Mouse (Mus musculus): ENCODE measurements at regions not wholly inside any gene's neighbourhood (a gene's known extent, or its start where the extent isn't known, plus 50 kb on each side); places are given as distances from the start of the nearest gene placed in this dataset.

GRCm38 (mm10) chr11:109032729-109033128 lies 111.4 kb downstream of the E030025P04Rik start:
- H3K4me1 ChIP-seq: no peaks in the 10 kb centered on the region
- DNase-seq (ENCODE audit: low spot score): no peak
- H3K4me3 ChIP-seq: no peak overlapping the region
- H3K27ac ChIP-seq: no peak overlapping the region
- WGBS: 64% methylated on average over 6 of the region's 6 CpGs
- H3K36me3 ChIP-seq: no peaks in the 10 kb centered on the region
- H3K9me3 ChIP-seq: no peaks in the 10 kb centered on the region
- peaks cover 16% of the 10 kb centered on the region for H3K27me3 ChIP-seq (ENCODE audit: insufficient read depth, poor library complexity, severe bottlenecking)

DNA sequence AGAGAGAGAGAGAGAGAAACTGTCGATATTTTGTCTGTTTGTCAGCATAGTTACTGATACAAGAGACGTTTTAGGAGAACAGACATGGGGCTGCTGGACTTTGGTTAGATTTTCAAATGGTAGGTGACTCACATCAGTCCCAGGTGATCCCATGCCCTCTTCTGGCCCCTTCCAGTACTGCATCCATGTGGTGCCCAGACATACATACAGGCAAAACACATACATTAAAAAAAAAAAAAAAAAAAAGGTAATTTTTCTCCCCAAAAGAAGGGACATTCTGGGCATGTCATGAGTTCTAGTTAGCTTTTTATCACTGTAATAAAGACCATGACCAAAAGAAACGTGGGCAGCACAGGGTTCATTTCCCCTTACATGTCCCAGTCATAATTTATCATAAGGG lies 110.3 kb downstream of the Axin2 start:
- Histone ChIP-seq H3K36me3 (no peaks in the 10 kb centered on the region), H3K4me1 (no peaks in the 10 kb centered on the region), H3K9me3 (no peaks in the 10 kb centered on the region), H3K27me3 (ENCODE audit: insufficient read depth, poor library complexity, severe bottlenecking) (peaks cover 13% of the 10 kb centered on the region), H3K27ac (no peak overlapping the region), H3K4me3 (no peak overlapping the region)
- 29% methylated on average over 3 of the region's 3 CpGs for WGBS
- no peak for DNase-seq (ENCODE audit: low spot score)

GRCm38 (mm10) chr11:109029894-109030293 lies 109.7 kb downstream of the Axin2 start:
- Histone ChIP-seq H3K36me3 (no peaks in the 10 kb centered on the region), H3K9me3 (no peaks in the 10 kb centered on the region), H3K4me1 (no peaks in the 10 kb centered on the region), H3K27ac (no peak overlapping the region), H3K27me3 (ENCODE audit: insufficient read depth, poor library complexity, severe bottlenecking) (peaks cover 13% of the 10 kb centered on the region), H3K4me3 (no peak overlapping the region)
- WGBS: 58% methylated on average over 7 of the region's 7 CpGs
- no peak for DNase-seq (ENCODE audit: low spot score)

DNA sequence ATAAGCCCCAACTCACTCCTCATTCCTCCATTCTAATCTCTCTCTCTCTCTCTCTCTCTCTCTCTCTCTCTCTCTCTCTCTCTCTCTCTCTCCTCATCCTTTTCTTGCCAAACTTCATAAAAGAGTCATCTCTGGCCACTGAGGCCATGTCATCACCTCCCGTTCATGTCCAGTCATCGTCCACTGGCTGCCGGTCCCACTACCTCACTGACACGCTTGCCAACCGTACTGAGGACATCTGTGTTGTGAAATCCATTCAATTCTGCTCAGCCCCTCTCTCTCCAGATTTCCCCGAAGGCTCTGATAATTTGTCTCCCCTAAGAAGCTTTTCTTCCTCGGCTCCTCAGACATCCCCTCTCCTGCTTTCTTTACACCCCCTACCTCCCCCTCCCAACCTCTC lies 94.7 kb downstream of the Axin2 start:
- DNase-seq (ENCODE audit: low spot score): no peak
- peaks cover 9% of the 10 kb centered on the region for H3K4me1 ChIP-seq
- 38% methylated on average over 7 of the region's 7 CpGs for WGBS
- H3K27ac ChIP-seq: no peak overlapping the region
- no peaks in the 10 kb centered on the region for H3K36me3 ChIP-seq
- no peak overlapping the region for H3K4me3 ChIP-seq
- H3K9me3 ChIP-seq: no peaks in the 10 kb centered on the region
- H3K27me3 ChIP-seq (ENCODE audit: insufficient read depth, poor library complexity, severe bottlenecking): no peaks in the 10 kb centered on the region

DNA sequence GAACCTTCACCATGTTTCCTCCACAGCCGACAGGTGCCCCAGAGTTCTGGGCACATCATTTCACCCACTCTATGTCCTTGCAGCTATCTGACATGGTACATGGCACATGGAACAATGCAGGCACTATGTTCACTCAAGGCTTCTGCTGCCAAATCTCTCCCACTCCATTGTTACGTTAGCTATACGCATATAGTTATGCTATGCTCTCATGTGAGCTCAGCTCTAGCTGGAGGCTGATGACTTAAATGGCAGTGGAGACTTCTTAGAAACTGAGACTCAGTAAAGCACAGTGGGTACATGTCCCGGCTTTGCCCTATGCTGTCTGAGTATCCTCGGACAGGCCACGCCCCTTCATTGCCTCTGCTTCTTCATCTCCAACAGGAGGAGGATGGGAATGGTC lies 91.0 kb downstream of the Axin2 start:
- no peaks in the 10 kb centered on the region for H3K36me3 ChIP-seq
- WGBS: 90% methylated on average over 6 of the region's 6 CpGs
- no peaks in the 10 kb centered on the region for H3K27me3 ChIP-seq (ENCODE audit: insufficient read depth, poor library complexity, severe bottlenecking)
- no peaks in the 10 kb centered on the region for H3K9me3 ChIP-seq
- H3K4me3 ChIP-seq: no peak overlapping the region
- peaks cover 9% of the 10 kb centered on the region for H3K4me1 ChIP-seq
- no peak overlapping the region for H3K27ac ChIP-seq
- no peak for DNase-seq (ENCODE audit: low spot score)

- Histone ChIP-seq H3K9me3 (no peaks in the 10 kb centered on the region; the same call in 1 of the 2 replicates), H3K4me1 (no peaks in the 10 kb centered on the region), H3K4me3 (no peak overlapping the region), H3K27me3 (ENCODE audit: insufficient read depth, poor library complexity, severe bottlenecking) (no peaks in the 10 kb centered on the region), H3K36me3 (no peaks in the 10 kb centered on the region), H3K27ac (no peak overlapping the region)
- no peak for DNase-seq (ENCODE audit: low spot score)
- 64% methylated on average over 2 of the region's 2 CpGs for WGBS
Measured at GRCm38 (mm10) chr11:109008872-109009271, 88.7 kb downstream of the Axin2 start.

DNA sequence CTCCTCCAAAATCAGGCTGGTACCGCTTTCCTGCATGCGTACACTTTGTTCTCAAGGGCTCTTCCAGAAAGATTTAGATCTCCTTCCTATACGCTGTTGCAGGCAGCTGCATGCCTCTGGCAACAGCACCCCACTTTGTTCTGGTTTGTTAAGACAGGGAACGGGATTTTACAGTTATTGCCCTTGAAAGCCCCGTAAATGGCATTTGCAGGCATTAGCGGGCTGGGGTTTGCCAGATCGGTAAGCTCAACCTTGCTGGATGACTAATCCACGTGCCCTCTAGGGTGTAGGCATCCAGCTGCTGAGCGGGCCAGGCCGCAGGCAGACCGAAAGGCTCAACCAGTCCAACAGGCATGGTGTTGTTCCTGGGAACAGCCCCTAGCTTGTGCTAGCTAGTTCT lies 85.5 kb downstream of the Axin2 start:
- no peaks in the 10 kb centered on the region for H3K36me3 ChIP-seq
- 90% methylated on average over 11 of the region's 11 CpGs for WGBS
- H3K4me1 ChIP-seq: no peaks in the 10 kb centered on the region
- H3K27me3 ChIP-seq (ENCODE audit: insufficient read depth, poor library complexity, severe bottlenecking): no peaks in the 10 kb centered on the region
- DNase-seq (ENCODE audit: low spot score): no peak
- no peak overlapping the region for H3K4me3 ChIP-seq
- no peak overlapping the region for H3K27ac ChIP-seq
- peaks cover 2% of the 10 kb centered on the region for H3K9me3 ChIP-seq
